Mouse (Mus musculus) MEL (cell line): ENCODE results near the gene Kcnmb2. TPM values are rescaled to one million over a fixed set of nuclear protein-coding genes. Genes with fewer than 3 reads are reported as not detected.

Source experiments
- DNase-seq: peaks from one replicate; pipeline ENCODE4 v3.0.0; 2011; ENCODE audit warnings: low read depth, low spot score
- H3K27ac ChIP-seq: 2 replicates; pipeline ENCODE4 v1.5.1; 2012; ENCODE audit warnings: low read depth, mild to moderate bottlenecking, control low read depth, low read length, moderate library complexity; ENCODE audit not compliant: control insufficient read depth
- H3K27me3 ChIP-seq, 2 experiments: fragments of 150-350 bp in 1 of 2; sonication (generic) in 1 of 2; 2 replicates each; pipeline ENCODE4 v1.6.1; 2012; ENCODE audit warnings: low read length in 2 of 2, mild to moderate bottlenecking in 2 of 2, improper control_type of control experiment in 1 of 2, moderate library complexity in 1 of 2; ENCODE audit not compliant: insufficient read depth in 2 of 2, control insufficient read depth in 1 of 2
- H3K36me3 ChIP-seq, 2 experiments: 2 replicates each; pipeline ENCODE4 v1.6.1; 2012 to 2014; ENCODE audit warnings: low read length in 2 of 2, improper control_type of control experiment in 1 of 2, inconsistent platforms in 1 of 2, mild to moderate bottlenecking in 1 of 2; ENCODE audit not compliant: insufficient read depth in 2 of 2, control insufficient read depth in 1 of 2
- H3K4me1 ChIP-seq, 2 experiments: fragments of 150-350 bp in 1 of 2; sonication (generic) in 1 of 2; 2 replicates each; pipeline ENCODE4 v1.6.1; 2012; ENCODE audit warnings: low read length in 2 of 2, improper control_type of control experiment in 1 of 2, mild to moderate bottlenecking in 1 of 2; ENCODE audit not compliant: insufficient read depth in 2 of 2, control insufficient read depth in 1 of 2
- H3K4me3 ChIP-seq, 2 experiments: fragments of 150-350 bp in 1 of 2; sonication (generic) in 1 of 2; 2 replicates each; pipeline ENCODE4 v1.5.1; 2012; ENCODE audit warnings: low read depth in 2 of 2, low read length in 2 of 2, mild to moderate bottlenecking in 2 of 2, moderate library complexity in 2 of 2, control low read depth in 1 of 2, improper control_type of control experiment in 1 of 2; ENCODE audit not compliant: control insufficient read depth in 1 of 2, insufficient read depth in 1 of 2
- H3K79me2 ChIP-seq: 2 replicates; pipeline ENCODE4 v1.6.1; 2012; ENCODE audit warnings: mild to moderate bottlenecking, low read length, moderate library complexity; ENCODE audit not compliant: control insufficient read depth, poor library complexity, insufficient read depth
- H3K9ac ChIP-seq: 2 replicates; pipeline ENCODE4 v1.6.1; 2012; ENCODE audit warnings: low read depth, mild to moderate bottlenecking, control low read depth, low read length, moderate library complexity; ENCODE audit not compliant: control insufficient read depth, poor library complexity, severe bottlenecking
- H3K9me3 ChIP-seq: fragments of 150-350 bp; sonication (generic); replicated peaks from 2 replicates; pipeline ENCODE4 v1.6.1; 2012; ENCODE audit warnings: mild to moderate bottlenecking, low read length, improper control_type of control experiment, moderate library complexity; ENCODE audit not compliant: insufficient read depth
- BHLHE40 ChIP-seq: IDR thresholded peaks from 2 replicates; pipeline ENCODE4 v1.6.1; 2012; ENCODE audit warnings: low read depth, mild to moderate bottlenecking, inconsistent platforms, low read length, improper control_type of control experiment, borderline replicate concordance
- CHD1 ChIP-seq: IDR thresholded peaks from 2 replicates; pipeline ENCODE4 v1.6.1; 2012; ENCODE audit warnings: low read depth, mild to moderate bottlenecking, inconsistent platforms, low read length, improper control_type of control experiment
- CHD2 ChIP-seq: IDR thresholded peaks from 2 replicates; pipeline ENCODE4 v1.6.1; 2011; ENCODE audit warnings: low read length, improper control_type of control experiment
- CTCF ChIP-seq, 3 experiments: IDR thresholded peaks in 2 of 3; conservative IDR thresholded peaks in 1 of 3; 2 replicates each; pipeline ENCODE4 v1.5.1; 2011 to 2012; ENCODE audit warnings: low read length in 3 of 3, low read depth in 2 of 3, mild to moderate bottlenecking in 2 of 3, improper control_type of control experiment in 1 of 3, inconsistent platforms in 1 of 3, mixed read lengths in 1 of 3, moderate library complexity in 1 of 3; ENCODE audit not compliant: control insufficient read depth in 1 of 3, insufficient read depth in 1 of 3, poor library complexity in 1 of 3, severe bottlenecking in 1 of 3
- EP300 ChIP-seq, 2 experiments: IDR thresholded peaks; 2 replicates each; pipeline ENCODE4 v1.6.1; 2011; ENCODE audit warnings: improper control_type of control experiment in 2 of 2, low read length in 2 of 2, low read depth in 1 of 2, mild to moderate bottlenecking in 1 of 2
- ETS1 ChIP-seq: IDR thresholded peaks from 2 replicates; pipeline ENCODE4 v1.6.1; 2012; ENCODE audit warnings: low read depth, mild to moderate bottlenecking, inconsistent platforms, low read length, improper control_type of control experiment, moderate library complexity
- JUND ChIP-seq: IDR thresholded peaks from 2 replicates; pipeline ENCODE4 v1.6.1; 2011; ENCODE audit warnings: low read depth, mild to moderate bottlenecking, improper control_type of control experiment, low read length
- KAT2A ChIP-seq: conservative IDR thresholded peaks from 2 replicates; pipeline ENCODE4 v1.6.1; 2012; ENCODE audit warnings: low read depth, low read length, improper control_type of control experiment, inconsistent platforms
- MAFK ChIP-seq: IDR thresholded peaks from 2 replicates; pipeline ENCODE4 v1.6.1; 2011; ENCODE audit warnings: low read depth, mild to moderate bottlenecking, low read length, improper control_type of control experiment, borderline replicate concordance
- MAX ChIP-seq: IDR thresholded peaks from 2 replicates; pipeline ENCODE4 v1.6.1; 2011; ENCODE audit warnings: low read length, improper control_type of control experiment
- MEF2A ChIP-seq: IDR thresholded peaks from 2 replicates; pipeline ENCODE4 v1.6.1; 2014; ENCODE audit warnings: low read depth, mild to moderate bottlenecking, inconsistent platforms, low read length, improper control_type of control experiment; ENCODE audit not compliant: poor library complexity, insufficient replicate concordance, severe bottlenecking; ENCODE audit errors: extremely low read depth
- MYB ChIP-seq: IDR thresholded peaks from 2 replicates; pipeline ENCODE4 v1.6.1; 2011; ENCODE audit warnings: mild to moderate bottlenecking, low read depth, low read length, improper control_type of control experiment
- NRF1 ChIP-seq: IDR thresholded peaks from 2 replicates; pipeline ENCODE4 v1.6.1; 2014; ENCODE audit warnings: low read depth, mild to moderate bottlenecking, inconsistent platforms, low read length, improper control_type of control experiment, moderate library complexity; ENCODE audit not compliant: poor library complexity, insufficient read depth, severe bottlenecking
- POLR2A ChIP-seq, 2 experiments: IDR thresholded peaks; 2 replicates each; pipeline ENCODE4 v1.6.1; 2011 to 2012; ENCODE audit warnings: low read length in 2 of 2, mild to moderate bottlenecking in 2 of 2, control low read depth in 1 of 2, improper control_type of control experiment in 1 of 2, low read depth in 1 of 2, moderate library complexity in 1 of 2; ENCODE audit not compliant: control insufficient read depth in 1 of 2, insufficient read depth in 1 of 2, poor library complexity in 1 of 2
- POLR2AphosphoS2 ChIP-seq: IDR thresholded peaks from 2 replicates; pipeline ENCODE4 v1.6.1; 2011; ENCODE audit warnings: low read length, improper control_type of control experiment
- RCOR1 ChIP-seq: IDR thresholded peaks from 2 replicates; pipeline ENCODE4 v1.6.1; 2012; ENCODE audit warnings: low read depth, mild to moderate bottlenecking, inconsistent platforms, low read length, improper control_type of control experiment
- SIN3A ChIP-seq: IDR thresholded peaks from 2 replicates; pipeline ENCODE4 v1.6.1; 2012; ENCODE audit warnings: low read length, improper control_type of control experiment, inconsistent platforms
- SMC3 ChIP-seq: IDR thresholded peaks from 2 replicates; pipeline ENCODE4 v1.6.1; 2011; ENCODE audit warnings: low read depth, low read length, improper control_type of control experiment
- TCF12 ChIP-seq: IDR thresholded peaks from 2 replicates; pipeline ENCODE4 v1.6.1; 2014; ENCODE audit warnings: low read depth, mild to moderate bottlenecking, inconsistent platforms, low read length, improper control_type of control experiment, moderate library complexity
- USF1 ChIP-seq: IDR thresholded peaks from 2 replicates; pipeline ENCODE4 v1.6.1; 2014; ENCODE audit warnings: low read depth, mild to moderate bottlenecking, inconsistent platforms, low read length, improper control_type of control experiment, moderate library complexity
- ZNF384 ChIP-seq: IDR thresholded peaks from 2 replicates; pipeline ENCODE4 v1.6.1; 2012; ENCODE audit warnings: low read depth, mild to moderate bottlenecking, inconsistent platforms, low read length, improper control_type of control experiment
- polyA plus RNA-seq, 2 experiments: library from polyadenylated mRNA; stranded (reverse) in 1 of 2; unstranded in 1 of 2; fragments of >175 nt in 1 of 2; fragments of >200 nt in 1 of 2; gene quantifications; 2 replicates each; pipeline versions ENCODE4 v1.2.1 to v1.2.4; 2012; ENCODE audit warnings: low replicate concordance in 2 of 2, low read depth in 1 of 2; ENCODE audit not compliant: insufficient read length in 2 of 2, insufficient read depth in 1 of 2, missing spikeins in 1 of 2
- total RNA-seq: library from RNA; depleted of rRNA; stranded (reverse); fragments of 300-350 nt; gene quantifications from 2 replicates; pipeline ENCODE4 v1.2.3, GENCODE M21; 2012

Gene Kcnmb2
- total and polyA plus RNA-seq, 3 experiments: not detected

DNA sequence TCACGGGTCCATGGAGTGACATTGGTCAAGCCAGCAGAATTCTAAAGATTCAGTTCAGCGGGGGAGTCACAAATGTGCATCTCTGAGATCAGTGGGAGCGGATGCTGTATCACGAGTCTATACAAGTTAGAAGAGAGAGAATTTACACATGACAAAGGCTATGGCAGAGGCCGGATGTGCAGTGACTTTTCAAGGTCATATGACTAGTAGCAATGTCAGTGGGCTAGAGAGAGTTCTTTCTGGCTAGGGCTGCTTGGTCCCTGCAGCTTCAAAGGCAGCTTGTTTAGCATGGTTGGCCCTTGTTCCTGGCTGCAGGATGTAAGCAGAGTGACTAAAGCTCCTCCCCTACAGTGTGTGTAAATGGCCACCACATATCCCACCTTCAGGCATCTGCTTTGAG is 217.5 kb downstream of the Kcnmb2 start:
- TF ChIP-seq RCOR1 (no peak), ETS1 (no peak), ZNF384 (no peak), CHD1 (no peak), KAT2A (no peak), MYB (no peak), USF1 (no peak), CHD2 (no peak), SMC3 (no peak), POLR2AphosphoS2 (no peak), EP300 (IDR thresholded peaks at IDR 0.05; ENCODE audit: low read depth in 1 of 2, low read length in 2 of 2) (no peak), SIN3A (no peak), MEF2A (no peak), POLR2A (IDR thresholded peaks at IDR 0.05; ENCODE audit: control insufficient read depth in 1 of 2, insufficient read depth in 1 of 2, low read depth in 1 of 2, low read length in 2 of 2, poor library complexity in 1 of 2) (no peak)
- no peak overlapping the region for H3K9ac ChIP-seq
- no peak for DNase-seq
- H3K9me3 ChIP-seq: no peaks in the 10 kb centered on the region
- H3K27me3 ChIP-seq: no peaks in the 10 kb centered on the region
- H3K4me3 ChIP-seq: no peak overlapping the region
- H3K36me3 ChIP-seq: no peaks in the 10 kb centered on the region
- no peaks in the 10 kb centered on the region for H3K4me1 ChIP-seq
- no peaks in the 10 kb centered on the region for H3K79me2 ChIP-seq
- no peak overlapping the region for H3K27ac ChIP-seq

DNA sequence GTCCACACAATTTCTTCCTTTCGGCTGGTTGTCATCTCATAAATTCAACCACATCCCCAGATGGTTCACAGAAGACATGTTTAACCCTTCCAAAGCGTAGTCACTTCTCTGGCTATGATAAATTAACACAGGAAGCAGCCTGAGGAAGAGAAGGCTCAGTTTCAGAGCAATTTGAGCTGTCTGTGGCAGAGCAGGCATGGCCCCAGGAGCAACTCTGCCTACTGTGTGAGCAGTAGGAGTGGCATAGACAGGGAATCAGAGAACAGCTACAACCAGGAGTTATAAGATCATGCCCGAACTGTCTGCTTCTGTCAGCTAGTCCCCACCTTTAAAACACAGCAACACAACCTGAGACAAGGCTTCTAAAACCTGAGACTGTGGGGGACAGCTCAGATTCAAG is 219.4 kb downstream of the Kcnmb2 start:
- no peak for TF ChIP-seq POLR2AphosphoS2
- no peak for TF ChIP-seq MAFK
- no peak for TF ChIP-seq JUND
- TF ChIP-seq NRF1: no peak
- TF ChIP-seq BHLHE40: no peak
- TF ChIP-seq TCF12: no peak
- TF ChIP-seq MAX: no peak
- TF ChIP-seq CTCF (IDR thresholded peaks at IDR 0.05 in 2 of 3, conservative IDR thresholded peaks at IDR 0.05 in 1 of 3; ENCODE audit: control insufficient read depth in 1 of 3, insufficient read depth in 1 of 3, low read depth in 2 of 3, low read length in 3 of 3, poor library complexity in 1 of 3, severe bottlenecking in 1 of 3): no peak
- TF ChIP-seq, all 39 proteins: peak for 0
- no peak for DNase-seq
- H3K4me3 ChIP-seq: no peak overlapping the region

More for the DNA sequence above, 219.4 kb downstream of the Kcnmb2 start:
- Histone ChIP-seq H3K4me1 (no peaks in the 10 kb centered on the region), H3K36me3 (no peaks in the 10 kb centered on the region), H3K27me3 (no peaks in the 10 kb centered on the region), H3K9me3 (no peaks in the 10 kb centered on the region), H3K9ac (no peak overlapping the region), H3K79me2 (no peaks in the 10 kb centered on the region), H3K27ac (no peak overlapping the region)
